In genomic region chr8:111061688-111062071, GRCm38 (mm10) we compare ENCODE assay signal across 8 mouse cellular contexts. TPM values are rescaled to one million over a fixed set of nuclear protein-coding genes. Genes with fewer than 3 reads are reported as not detected.
DNase-seq lines count a peak whose midpoint lies in the region; ATAC-seq and TF ChIP-seq lines count a peak whose summit lies in the region.

No protein-coding gene starts in this region.

- no peaks in the 10 kb centered on the region for H3K36me3 ChIP-seq in kidney, adult 2 months (ENCODE audit: control insufficient read depth, insufficient read depth, low read length)
- H3K36me3 ChIP-seq in forebrain, embryonic 16.5 days (ENCODE audit: control insufficient read depth, insufficient read depth): no peaks in the 10 kb centered on the region
- peaks cover 11% of the 10 kb centered on the region for H3K36me3 ChIP-seq in liver, embryonic 15.5 days (replicated peaks)

- no peaks in the 10 kb centered on the region for H3K27me3 ChIP-seq in kidney, adult 2 months (replicated peaks; ENCODE audit: control insufficient read depth, insufficient read depth, low read length)
- no peaks in the 10 kb centered on the region for H3K27me3 ChIP-seq in forebrain, embryonic 16.5 days (replicated peaks; ENCODE audit: control insufficient read depth, insufficient read depth, low read length)
- peaks cover 6% of the 10 kb centered on the region; the same call in 1 of the 2 replicates for H3K27me3 ChIP-seq in liver, embryonic 15.5 days

- peak overlapping the region; percentile 79 for H3K4me2 ChIP-seq in forebrain, embryonic 16.5 days (ENCODE audit: low read length)
- peak overlapping the region; percentile 79 for H3K4me2 ChIP-seq in liver, embryonic 15.5 days

- no peaks in the 10 kb centered on the region for H3K9me3 ChIP-seq in forebrain, embryonic 16.5 days (ENCODE audit: control insufficient read depth, low read length)
- no peaks in the 10 kb centered on the region for H3K9me3 ChIP-seq in liver, embryonic 15.5 days (replicated peaks)

- peak overlapping the region; percentile 80 for H3K9ac ChIP-seq in forebrain, embryonic 16.5 days (replicated peaks; ENCODE audit: low read depth, low read length)
- H3K9ac ChIP-seq in liver, embryonic 15.5 days: peak overlapping the region; percentile 58

- TF ChIP-seq POLR2A in kidney, adult 2 months (IDR thresholded peaks at IDR 0.05; ENCODE audit: low read depth, low read length): no peak

- H3K27ac ChIP-seq in kidney, adult 2 months (ENCODE audit: insufficient read depth, low read depth, low read length): no peak overlapping the region
- H3K27ac ChIP-seq in forebrain, embryonic 16.5 days (ENCODE audit: low read length): peak overlapping the region; percentile 90
- H3K27ac ChIP-seq in liver, embryonic 15.5 days (replicated peaks): no peak overlapping the region

- H3K4me1 ChIP-seq in kidney, adult 2 months (ENCODE audit: control insufficient read depth, insufficient read depth, low read length): peaks cover 4% of the 10 kb centered on the region; the same call in 1 of the 2 replicates
- peaks cover 25% of the 10 kb centered on the region for H3K4me1 ChIP-seq in forebrain, embryonic 16.5 days (replicated peaks; ENCODE audit: control insufficient read depth, insufficient read depth, low read length)
- H3K4me1 ChIP-seq in liver, embryonic 15.5 days (replicated peaks): peaks cover 55% of the 10 kb centered on the region

- TF ChIP-seq CTCF in kidney, adult 2 months (conservative IDR thresholded peaks at IDR 0.05; ENCODE audit: insufficient read depth, insufficient read length, low read depth, low read length): no peak

- no peak for ATAC-seq in forebrain, embryonic 16.5 days
- ATAC-seq in liver, embryonic 15.5 days (ENCODE audit: insufficient read depth): no peak

- peak overlapping the region; percentile 52 for H3K4me3 ChIP-seq in kidney, adult 2 months (ENCODE audit: insufficient read depth, low read depth, low read length)
- H3K4me3 ChIP-seq in forebrain, embryonic 16.5 days (replicated peaks; ENCODE audit: low read length): peak overlapping the region; percentile 78
- peak overlapping the region; percentile 64 for H3K4me3 ChIP-seq in liver, embryonic 15.5 days (replicated peaks)

- WGBS in kidney, adult 2 months: 20% methylated on average over 14 of the region's 14 CpGs
- WGBS in forebrain, embryonic 16.5 days: 1% methylated on average over 14 of the region's 14 CpGs
- 1% methylated on average over 14 of the region's 14 CpGs for WGBS in liver, embryonic 15.5 days (ENCODE audit: insufficient replicate concordance)

- DNase-seq in kidney, adult 2 months: no peak
- DNase-seq in kidney, postnatal 25 days: no peak
- peak; percentile 75 for DNase-seq in R1 (ENCODE audit: low read depth, low spot score)
- no peak for DNase-seq in layer of hippocampus, adult 18-20 months (ENCODE audit: low spot score in 2 of 2)
- DNase-seq in frontal cortex, postnatal 36 days (ENCODE audit: low spot score in 2 of 2): no peak
- DNase-seq in adrenal gland, adult 8-10 months: no peak

RNA-seq across cellular contexts. Expression of gene Exosc6, which starts 5.5 kb away (rescaled TPM):
- polyA plus RNA-seq in kidney, adult 2 months (2012; rRNA removed): 1.8 TPM in 1 of 2 replicates, not detected in the other
- not detected in 2 replicates for polyA plus RNA-seq in forebrain, embryonic 16.5 days (2015; fragmentation: Nextera tagmentation; extraction: Ambion mirVana)
- 3.5 and 6.0 TPM in 2 replicates for polyA plus RNA-seq in liver, embryonic 15.5 days (2015; fragmentation: Nextera tagmentation; extraction: Ambion mirVana)
- not detected for total RNA-seq in layer of hippocampus, adult 18-20 months (2021)
- not detected for total RNA-seq in adrenal gland, adult 8-10 months (2022)

RNA-seq across cellular contexts. Expression of gene Aars, which starts 28.7 kb away (rescaled TPM):
- polyA plus RNA-seq in kidney, adult 2 months (2012; rRNA removed): 35.9 and 36.3 TPM in 2 replicates
- 72.1 and 80.1 TPM in 2 replicates for polyA plus RNA-seq in forebrain, embryonic 16.5 days (2015; fragmentation: Nextera tagmentation; extraction: Ambion mirVana)
- polyA plus RNA-seq in liver, embryonic 15.5 days (2015; fragmentation: Nextera tagmentation; extraction: Ambion mirVana): 54.0 and 55.0 TPM in 2 replicates
- total RNA-seq in layer of hippocampus, adult 18-20 months (2021): 10 to 100 TPM; 82.2 to 91.4 TPM
- total RNA-seq in adrenal gland, adult 8-10 months (2022): 100 to 1,000 TPM in 3 of 4 experiments, 10 to 100 TPM in 1; 97.1 to 142 (median 126) TPM

RNA-seq across cellular contexts. Expression of gene Ddx19b, which starts 30.1 kb away (rescaled TPM):
- 2.7 and 3.1 TPM in 2 replicates for polyA plus RNA-seq in kidney, adult 2 months (2012; rRNA removed)
- polyA plus RNA-seq in forebrain, embryonic 16.5 days (2015; fragmentation: Nextera tagmentation; extraction: Ambion mirVana): 8.7 and 10.2 TPM in 2 replicates
- polyA plus RNA-seq in liver, embryonic 15.5 days (2015; fragmentation: Nextera tagmentation; extraction: Ambion mirVana): 2.4 and 3.0 TPM in 2 replicates
- 10 to 100 TPM; 15.6 to 17.7 TPM for total RNA-seq in layer of hippocampus, adult 18-20 months (2021)
- 10 to 100 TPM; 10.1 to 14.3 (median 12.9) TPM for total RNA-seq in adrenal gland, adult 8-10 months (2022)

RNA-seq across cellular contexts. Expression of gene Clec18a, which starts 30.5 kb away (rescaled TPM):
- polyA plus RNA-seq in kidney, adult 2 months (2012; rRNA removed): 0.88 and 1.5 TPM in 2 replicates
- polyA plus RNA-seq in forebrain, embryonic 16.5 days (2015; fragmentation: Nextera tagmentation; extraction: Ambion mirVana): 0.28 and 0.67 TPM in 2 replicates
- polyA plus RNA-seq in liver, embryonic 15.5 days (2015; fragmentation: Nextera tagmentation; extraction: Ambion mirVana): not detected in 2 replicates
- 1 to 10 TPM; 1.6 to 2.2 TPM for total RNA-seq in layer of hippocampus, adult 18-20 months (2021)
- total RNA-seq in adrenal gland, adult 8-10 months (2022): not detected

RNA-seq across cellular contexts. Expression of gene Pdpr, which starts 32.8 kb away (rescaled TPM):
- 21.5 and 26.1 TPM in 2 replicates for polyA plus RNA-seq in kidney, adult 2 months (2012; rRNA removed)
- 13.4 and 14.0 TPM in 2 replicates for polyA plus RNA-seq in forebrain, embryonic 16.5 days (2015; fragmentation: Nextera tagmentation; extraction: Ambion mirVana)
- polyA plus RNA-seq in liver, embryonic 15.5 days (2015; fragmentation: Nextera tagmentation; extraction: Ambion mirVana): 2.4 and 2.6 TPM in 2 replicates
- 10 to 100 TPM; 24.3 to 27.0 TPM for total RNA-seq in layer of hippocampus, adult 18-20 months (2021)
- total RNA-seq in adrenal gland, adult 8-10 months (2022): 10 to 100 TPM; 36.7 to 47.4 (median 43.6) TPM
